Mouse (Mus musculus) midbrain, embryonic 16.5 days (tissue): ENCODE data around the gene Csdc2. TPM values are rescaled to one million over a fixed set of nuclear protein-coding genes. Genes with fewer than 3 reads are reported as not detected.

Source experiments
- ATAC-seq: fragments of 200-750 bp; cut with Nextera tagmentation; 2 replicates; pipeline ENCODE4 v1.8.0; 2017; ENCODE audit warnings: moderate TSS enrichment
- H3K27ac ChIP-seq: fragments of 300-500 bp; sonication (generic); 2 replicates; pipeline ENCODE4 v1.5.1; 2014; ENCODE audit warnings: mild to moderate bottlenecking, low read length, mixed read lengths
- H3K27me3 ChIP-seq: fragments of 300-500 bp; sonication (generic); 2 replicates; pipeline ENCODE4 v1.6.1; 2014; ENCODE audit warnings: low read depth, low read length, mixed read lengths; ENCODE audit not compliant: control insufficient read depth, insufficient read depth
- H3K36me3 ChIP-seq: fragments of 300-500 bp; sonication (generic); 2 replicates; pipeline ENCODE4 v1.6.1; 2014; ENCODE audit warnings: mild to moderate bottlenecking, low read length, moderate library complexity, mixed read lengths; ENCODE audit not compliant: control insufficient read depth, insufficient read depth
- H3K4me1 ChIP-seq: fragments of 300-500 bp; sonication (generic); 2 replicates; pipeline ENCODE4 v1.6.1; 2014; ENCODE audit warnings: mild to moderate bottlenecking, low read length, mixed read lengths; ENCODE audit not compliant: control insufficient read depth, insufficient read depth
- H3K4me2 ChIP-seq: fragments of 300-500 bp; sonication (generic); 2 replicates; pipeline ENCODE4 v1.6.1; 2014; ENCODE audit warnings: mild to moderate bottlenecking, low read length, mixed read lengths
- H3K4me3 ChIP-seq: fragments of 300-500 bp; sonication (generic); 2 replicates; pipeline ENCODE4 v1.5.1; 2014; ENCODE audit warnings: low read depth, mild to moderate bottlenecking, low read length, moderate library complexity, mixed read lengths
- H3K9ac ChIP-seq: fragments of 300-500 bp; sonication (generic); 2 replicates; pipeline ENCODE4 v1.6.1; 2014; ENCODE audit warnings: low read depth, low read length, mixed read lengths
- H3K9me3 ChIP-seq: fragments of 300-500 bp; sonication (generic); replicated peaks from 2 replicates; pipeline ENCODE4 v1.6.1; 2014; ENCODE audit warnings: mild to moderate bottlenecking, low read length, mixed read lengths; ENCODE audit not compliant: control insufficient read depth, poor library complexity, severe bottlenecking
- WGBS: fragments of 180-500 bp; shearing (Covaris S2); extraction: QIAGEN DNeasy Blood & Tissue Kit; methylation state at CpG from one replicate; pipeline ENCODE4 v1.1.7; 2014; 5-methylcytosine and 5-hydroxymethylcytosine counted together
- polyA plus RNA-seq: library from polyadenylated mRNA; unstranded; fragments of >200 nt; fragmentation: Nextera tagmentation; extraction: Ambion mirVana; gene quantifications from 2 replicates; pipeline ENCODE4 v1.2.1, GENCODE M21; 2015

The Csdc2 gene
- polyA plus RNA-seq, 1 experiment from 2014 or later: 293 TPM

- H3K27me3 ChIP-seq: no peaks in the 10 kb centered on the region
- H3K4me1 ChIP-seq: peaks cover 21% of the 10 kb centered on the region
- WGBS: 8% methylated on average over 9 of the region's 9 CpGs
- H3K9me3 ChIP-seq: no peaks in the 10 kb centered on the region
- no peak overlapping the region for H3K27ac ChIP-seq
- 0 out of 2 replicates have a peak, but pooled peaks have one; percentile 14 for ATAC-seq
- peaks cover 17% of the 10 kb centered on the region for H3K36me3 ChIP-seq
- no peak overlapping the region for H3K4me3 ChIP-seq
- H3K9ac ChIP-seq: no peak overlapping the region
- no peak overlapping the region for H3K4me2 ChIP-seq
Observed at GRCm38 (mm10) chr15:81943176-81943749, 6.7 kb downstream of the Csdc2 start.

GRCm38 (mm10) chr15:81949076-81949475 lies 12.5 kb downstream of the Csdc2 start:
- Histone ChIP-seq H3K4me2 (no peak overlapping the region), H3K9me3 (no peaks in the 10 kb centered on the region), H3K27ac (no peak overlapping the region), H3K36me3 (peaks cover 24% of the 10 kb centered on the region), H3K4me1 (no peaks in the 10 kb centered on the region), H3K27me3 (no peaks in the 10 kb centered on the region), H3K4me3 (no peak overlapping the region), H3K9ac (no peak overlapping the region)
- ATAC-seq: no peak
- WGBS: 89% methylated on average over 10 of the region's 10 CpGs

GRCm38 (mm10) chr15:81949476-81950131 lies 13.0 kb downstream of the Csdc2 start:
- WGBS: 77% methylated on average over 11 of the region's 11 CpGs
- H3K36me3 ChIP-seq: peaks cover 30% of the 10 kb centered on the region
- no peak overlapping the region for H3K9ac ChIP-seq
- H3K4me3 ChIP-seq: no peak overlapping the region
- H3K9me3 ChIP-seq: no peaks in the 10 kb centered on the region
- H3K4me2 ChIP-seq: no peak overlapping the region
- no peak for ATAC-seq
- no peaks in the 10 kb centered on the region for H3K27me3 ChIP-seq
- H3K4me1 ChIP-seq: no peaks in the 10 kb centered on the region
- H3K27ac ChIP-seq: no peak overlapping the region

GRCm38 (mm10) chr15:81950716-81951115 lies 14.2 kb downstream of the Csdc2 start:
- WGBS: 92% methylated on average over 5 of the region's 5 CpGs

GRCm38 (mm10) chr15:81951159-81951558 lies 14.6 kb downstream of the Csdc2 start:
- no peaks in the 10 kb centered on the region for H3K4me1 ChIP-seq
- H3K27me3 ChIP-seq: no peaks in the 10 kb centered on the region
- no peak overlapping the region for H3K27ac ChIP-seq
- H3K4me2 ChIP-seq: no peak overlapping the region
- H3K9ac ChIP-seq: no peak overlapping the region
- H3K9me3 ChIP-seq: no peaks in the 10 kb centered on the region
- no peak overlapping the region for H3K4me3 ChIP-seq
- no peak for ATAC-seq
- H3K36me3 ChIP-seq: peaks cover 40% of the 10 kb centered on the region
- 92% methylated on average over 9 of the region's 9 CpGs for WGBS

More at GRCm38 (mm10) chr15:81950716-81951115, 14.2 kb downstream of the Csdc2 start:
- no peaks in the 10 kb centered on the region for H3K4me1 ChIP-seq
- H3K4me3 ChIP-seq: no peak overlapping the region
- ATAC-seq: no peak
- no peak overlapping the region for H3K27ac ChIP-seq
- H3K27me3 ChIP-seq: no peaks in the 10 kb centered on the region
- H3K9me3 ChIP-seq: no peaks in the 10 kb centered on the region
- no peak overlapping the region for H3K9ac ChIP-seq
- no peak overlapping the region for H3K4me2 ChIP-seq
- H3K36me3 ChIP-seq: peaks cover 39% of the 10 kb centered on the region

- 89% methylated on average over 4 of the region's 4 CpGs for WGBS
- Histone ChIP-seq H3K4me3 (no peak overlapping the region), H3K27me3 (no peaks in the 10 kb centered on the region), H3K9ac (no peak overlapping the region), H3K4me2 (no peak overlapping the region), H3K27ac (no peak overlapping the region), H3K4me1 (no peaks in the 10 kb centered on the region), H3K9me3 (no peaks in the 10 kb centered on the region), H3K36me3 (peaks cover 29% of the 10 kb centered on the region)
- no peak for ATAC-seq
Observed at GRCm38 (mm10) chr15:81952310-81952709, 15.8 kb downstream of the Csdc2 start.

- Histone ChIP-seq H3K36me3 (peaks cover 25% of the 10 kb centered on the region), H3K9ac (no peak overlapping the region), H3K4me1 (0 out of 2 replicates have a peak, but pooled peaks cover 3% of the 10 kb centered on the region), H3K4me2 (no peak overlapping the region), H3K9me3 (no peaks in the 10 kb centered on the region), H3K4me3 (no peak overlapping the region), H3K27ac (no peak overlapping the region), H3K27me3 (no peaks in the 10 kb centered on the region)
- ATAC-seq: no peak
- WGBS: 93% methylated on average over 9 of the region's 9 CpGs
Observed at GRCm38 (mm10) chr15:81954151-81954583, 17.6 kb downstream of the Csdc2 start.

GRCm38 (mm10) chr15:81954716-81955115 lies 18.2 kb downstream of the Csdc2 start:
- no peak overlapping the region for H3K4me2 ChIP-seq
- H3K4me3 ChIP-seq: no peak overlapping the region
- no peaks in the 10 kb centered on the region for H3K9me3 ChIP-seq
- no peak overlapping the region for H3K9ac ChIP-seq
- H3K36me3 ChIP-seq: peaks cover 19% of the 10 kb centered on the region
- peaks cover 7% of the 10 kb centered on the region for H3K4me1 ChIP-seq
- 93% methylated on average over 6 of the region's 6 CpGs for WGBS
- H3K27me3 ChIP-seq: no peaks in the 10 kb centered on the region
- no peak overlapping the region for H3K27ac ChIP-seq
- ATAC-seq: no peak

GRCm38 (mm10) chr15:81955414-81955813 lies 18.9 kb downstream of the Csdc2 start:
- H3K27ac ChIP-seq: no peak overlapping the region
- peaks cover 18% of the 10 kb centered on the region for H3K36me3 ChIP-seq
- no peak overlapping the region for H3K4me2 ChIP-seq
- no peak overlapping the region for H3K4me3 ChIP-seq
- 91% methylated on average over 15 of the region's 15 CpGs for WGBS
- H3K9me3 ChIP-seq: no peaks in the 10 kb centered on the region
- no peaks in the 10 kb centered on the region for H3K27me3 ChIP-seq
- H3K9ac ChIP-seq: no peak overlapping the region
- H3K4me1 ChIP-seq: peaks cover 10% of the 10 kb centered on the region
- ATAC-seq: no peak
